Mouse (Mus musculus) lung, postnatal 0 days (tissue): Measurements from ENCODE around the gene Ppp2r5e.
"Not testable (repeated sequence)": the region's sequence is repeated elsewhere in the genome, so short reads cannot be mapped to it uniquely, and the experiment has no call there.

ENCODE experiments used
- CTCF ChIP-seq: IDR thresholded peaks from 2 replicates; pipeline ENCODE4 v1.5.1; 2016; ENCODE audit warnings: antibody characterized with exemption, mild to moderate bottlenecking
- EP300 ChIP-seq: IDR thresholded peaks from 2 replicates; pipeline ENCODE4 v1.6.1; 2016; ENCODE audit warnings: antibody characterized with exemption, mild to moderate bottlenecking, control low read depth

DNA sequence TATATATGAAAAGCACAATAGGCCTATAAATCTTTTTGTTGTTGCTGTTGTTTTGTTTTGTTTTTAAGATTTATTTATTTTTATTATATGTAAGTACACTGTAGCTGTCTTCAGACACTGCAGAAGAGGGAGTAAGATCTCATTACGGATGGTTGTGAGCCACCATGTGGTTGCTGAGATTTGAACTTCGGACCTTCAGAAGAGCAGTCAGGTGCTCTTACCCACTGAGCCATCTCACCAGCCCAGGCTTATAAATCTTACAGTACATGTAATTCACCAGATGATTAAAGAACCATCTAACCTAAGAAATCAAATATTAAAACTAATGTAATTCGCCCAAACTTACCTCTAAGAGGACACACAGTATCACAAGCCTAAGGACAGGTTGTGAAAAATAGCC is 103.9 kb downstream of the Ppp2r5e start:
- not testable (repeated sequence) for TF ChIP-seq CTCF, EP300
